Mouse (Mus musculus) forebrain, embryonic 12.5 days (tissue): ENCODE data around the gene Dram2. TPM values are rescaled to one million over a fixed set of nuclear protein-coding genes. Genes with fewer than 3 reads are reported as not detected.

Experiments
- ATAC-seq: fragments of 200-750 bp; cut with Nextera tagmentation; 2 replicates; pipeline ENCODE4 v1.8.0; 2017; ENCODE audit warnings: moderate TSS enrichment; ENCODE audit not compliant: low FRiP score
- H3K27ac ChIP-seq: fragments of 300-500 bp; sonication (generic); 2 replicates; pipeline ENCODE4 v1.5.1; 2016; ENCODE audit warnings: mild to moderate bottlenecking
- H3K27me3 ChIP-seq: fragments of 300-500 bp; sonication (generic); 2 replicates; pipeline ENCODE4 v1.6.1; 2016; ENCODE audit warnings: mild to moderate bottlenecking
- H3K36me3 ChIP-seq: fragments of 300-500 bp; sonication (generic); replicated peaks from 2 replicates; pipeline ENCODE4 v1.6.1; 2016; ENCODE audit warnings: mild to moderate bottlenecking
- H3K4me1 ChIP-seq: fragments of 300-500 bp; sonication (generic); 2 replicates; pipeline ENCODE4 v1.6.1; 2016
- H3K4me2 ChIP-seq: fragments of 300-500 bp; sonication (generic); 2 replicates; pipeline ENCODE4 v1.6.1; 2016; ENCODE audit warnings: mild to moderate bottlenecking, moderate library complexity
- H3K4me3 ChIP-seq: fragments of 300-500 bp; sonication (generic); replicated peaks from 2 replicates; pipeline ENCODE4 v1.5.1; 2016; ENCODE audit warnings: mild to moderate bottlenecking
- H3K9ac ChIP-seq: fragments of 300-500 bp; sonication (generic); 2 replicates; pipeline ENCODE4 v1.6.1; 2016; ENCODE audit warnings: mild to moderate bottlenecking
- H3K9me3 ChIP-seq: fragments of 300-500 bp; sonication (generic); 2 replicates; pipeline ENCODE4 v1.6.1; 2016
- WGBS: fragments of 180-500 bp; shearing (Covaris S2); methylation state at CpG from one replicate; pipeline ENCODE4 v1.1.7; 2016; 5-methylcytosine and 5-hydroxymethylcytosine counted together
- polyA plus RNA-seq: library from polyadenylated mRNA; unstranded; fragments of >200 nt; fragmentation: Nextera tagmentation; extraction: Ambion mirVana; gene quantifications from 2 replicates; pipeline ENCODE4 v1.2.1, GENCODE M21; 2016

Dram2 gene
- 41.3 and 43.3 TPM in 2 replicates for polyA plus RNA-seq

- Histone ChIP-seq H3K4me3 (peak within 1 kb of the TSS; percentile 81), H3K4me1 (peaks cover 12% of the 10 kb centered on the region), H3K36me3 (no peaks in the 10 kb centered on the region), H3K4me2 (peak within 1 kb of the TSS; percentile 59), H3K9ac (peak within 1 kb of the TSS; percentile 76), H3K27me3 (no peaks in the 10 kb centered on the region), H3K9me3 (no peaks in the 10 kb centered on the region), H3K27ac (peak within 1 kb of the TSS; percentile 95)
- ATAC-seq = peak; percentile 97
- 0% methylated on average over 63 of the region's 63 CpGs for WGBS
These were observed at the start of gene Dram2, which contains the start of gene Cept1 for GRCm38 (mm10) chr3:106547171-106547923. Gene Dram2 (plus strand): TSS chr3:106547798. Gene Cept1 (minus strand): TSS chr3:106547802.

DNA sequence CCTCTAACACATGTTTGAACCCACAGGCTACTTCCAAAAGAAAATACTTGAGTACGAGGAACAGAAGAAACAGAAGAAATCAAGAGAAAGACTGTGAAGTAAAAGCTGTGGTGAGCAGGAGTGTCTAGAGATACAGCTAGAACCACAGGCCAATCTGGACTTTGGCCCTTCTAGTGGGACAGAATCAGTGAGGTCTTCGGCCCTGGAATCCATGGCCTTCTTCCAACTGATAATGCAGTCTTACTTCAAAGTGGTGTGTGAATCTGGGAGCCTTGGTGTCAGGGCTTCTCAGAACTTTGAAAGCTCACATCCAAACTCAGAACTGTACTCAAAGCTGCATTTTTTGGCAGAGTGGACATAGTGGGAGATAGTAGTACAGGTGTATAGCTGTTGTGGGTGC is 47.1 kb upstream of the Dram2 start:
- H3K36me3 ChIP-seq = peaks cover 11% of the 10 kb centered on the region
- no peaks in the 10 kb centered on the region for H3K9me3 ChIP-seq
- H3K27me3 ChIP-seq = no peaks in the 10 kb centered on the region
- no peak overlapping the region for H3K4me3 ChIP-seq
- H3K9ac ChIP-seq = no peak overlapping the region
- no peak for ATAC-seq
- no peak overlapping the region for H3K27ac ChIP-seq
- no peak overlapping the region for H3K4me2 ChIP-seq
- WGBS = 91% methylated on average over 2 of the region's 2 CpGs
- H3K4me1 ChIP-seq = no peaks in the 10 kb centered on the region

- Histone ChIP-seq H3K27ac (no peak overlapping the region), H3K27me3 (no peaks in the 10 kb centered on the region), H3K4me1 (no peaks in the 10 kb centered on the region), H3K9ac (no peak overlapping the region), H3K9me3 (no peaks in the 10 kb centered on the region), H3K4me2 (no peak overlapping the region), H3K36me3 (peaks cover 11% of the 10 kb centered on the region), H3K4me3 (no peak overlapping the region)
- no peak for ATAC-seq
- 93% methylated on average over 2 of the region's 2 CpGs for WGBS
These were observed 44.7 kb upstream of the Dram2 start for GRCm38 (mm10) chr3:106502892-106503291.

DNA sequence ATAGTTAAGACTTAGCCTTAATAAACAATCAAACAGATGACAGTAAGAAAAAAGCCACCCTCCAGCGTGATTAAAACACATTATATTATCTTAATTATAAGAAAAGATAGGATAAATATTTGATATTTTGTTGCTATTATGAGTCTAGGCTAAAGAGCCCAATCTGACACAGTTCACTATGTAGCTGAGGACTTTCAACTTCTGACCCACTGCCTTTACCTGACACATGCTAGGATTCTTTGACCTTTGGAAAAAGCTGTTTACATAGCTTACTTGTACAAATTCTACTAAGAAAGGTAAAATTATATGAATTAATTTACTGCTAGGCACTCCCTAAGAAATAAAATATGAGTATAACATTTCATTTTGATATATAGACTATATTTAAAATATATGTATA is 36.9 kb upstream of the Dram2 start:
- Histone ChIP-seq H3K4me2 (no peak overlapping the region), H3K9me3 (no peaks in the 10 kb centered on the region), H3K9ac (no peak overlapping the region), H3K4me3 (no peak overlapping the region), H3K27ac (no peak overlapping the region), H3K4me1 (no peaks in the 10 kb centered on the region), H3K27me3 (no peaks in the 10 kb centered on the region), H3K36me3 (no peaks in the 10 kb centered on the region)
- no peak for ATAC-seq
- WGBS = 83% methylated on average over 1 of the region's 1 CpGs

GRCm38 (mm10) chr3:106515016-106515415 is 32.6 kb upstream of the Dram2 start:
- H3K27ac ChIP-seq = no peak overlapping the region
- no peak for ATAC-seq
- H3K36me3 ChIP-seq = no peaks in the 10 kb centered on the region
- no peaks in the 10 kb centered on the region for H3K9me3 ChIP-seq
- H3K9ac ChIP-seq = no peak overlapping the region
- WGBS = 91% methylated on average over 6 of the region's 6 CpGs
- H3K4me1 ChIP-seq = no peaks in the 10 kb centered on the region
- no peak overlapping the region for H3K4me3 ChIP-seq
- H3K4me2 ChIP-seq = no peak overlapping the region
- H3K27me3 ChIP-seq = no peaks in the 10 kb centered on the region

DNA sequence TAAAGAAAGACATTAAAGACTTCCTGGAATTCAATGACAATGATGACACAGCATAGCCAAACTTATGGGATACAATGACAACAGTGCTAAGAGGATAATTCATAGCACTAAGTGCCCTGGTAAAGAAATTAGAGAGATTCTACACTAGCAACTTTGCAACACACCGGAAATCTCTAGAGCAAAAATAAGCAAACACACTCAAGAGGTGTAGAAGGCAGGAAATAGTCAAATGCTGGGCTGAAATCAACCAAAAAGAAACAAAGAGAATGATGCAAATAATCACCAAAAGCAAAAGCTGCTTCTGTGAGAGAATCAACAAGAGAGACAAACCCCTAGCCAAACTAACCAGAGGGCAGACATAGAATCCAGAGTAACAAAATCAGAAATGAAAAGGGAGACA is 24.9 kb upstream of the Dram2 start:
- no peaks in the 10 kb centered on the region; the same call in 1 of the 2 replicates for H3K36me3 ChIP-seq
- 91% methylated on average over 1 of the region's 1 CpGs for WGBS
- H3K4me3 ChIP-seq = no peak overlapping the region
- no peaks in the 10 kb centered on the region for H3K27me3 ChIP-seq
- H3K4me2 ChIP-seq = no peak overlapping the region
- H3K4me1 ChIP-seq = no peaks in the 10 kb centered on the region
- no peak for ATAC-seq
- H3K27ac ChIP-seq = no peak overlapping the region
- no peaks in the 10 kb centered on the region for H3K9me3 ChIP-seq
- H3K9ac ChIP-seq = no peak overlapping the region

DNA sequence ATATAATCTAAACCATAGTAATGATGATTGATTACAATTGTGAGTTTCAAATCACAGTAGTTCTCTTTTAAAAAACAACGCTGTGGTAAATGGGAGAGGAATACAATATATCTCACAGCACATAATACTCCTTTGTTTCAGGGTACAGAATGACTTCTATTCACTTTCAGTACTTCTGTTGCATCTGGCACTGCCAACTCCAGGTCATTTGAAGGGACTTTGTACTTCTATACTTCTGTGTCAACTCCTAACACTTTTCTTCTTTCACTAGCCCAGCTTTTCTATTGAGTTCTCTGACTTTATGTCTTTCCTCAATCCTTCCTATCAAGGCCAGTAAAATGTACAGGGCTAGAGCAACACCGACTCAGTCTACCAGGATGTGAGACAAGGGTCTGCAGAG is 21.2 kb upstream of the Dram2 start:
- WGBS = 88% methylated on average over 2 of the region's 2 CpGs
- Histone ChIP-seq H3K4me2 (no peak overlapping the region), H3K36me3 (no peaks in the 10 kb centered on the region; the same call in 1 of the 2 replicates), H3K9ac (no peak overlapping the region), H3K27me3 (no peaks in the 10 kb centered on the region), H3K4me1 (no peaks in the 10 kb centered on the region), H3K9me3 (no peaks in the 10 kb centered on the region), H3K4me3 (no peak overlapping the region), H3K27ac (no peak overlapping the region)
- ATAC-seq = no peak

GRCm38 (mm10) chr3:106528032-106528431 is 19.6 kb upstream of the Dram2 start:
- H3K4me2 ChIP-seq = no peak overlapping the region
- no peaks in the 10 kb centered on the region for H3K9me3 ChIP-seq
- 89% methylated on average over 2 of the region's 2 CpGs for WGBS
- no peak overlapping the region for H3K27ac ChIP-seq
- no peaks in the 10 kb centered on the region; the same call in 1 of the 2 replicates for H3K36me3 ChIP-seq
- H3K4me3 ChIP-seq = no peak overlapping the region
- no peak overlapping the region for H3K9ac ChIP-seq
- no peak for ATAC-seq
- no peaks in the 10 kb centered on the region for H3K4me1 ChIP-seq
- H3K27me3 ChIP-seq = no peaks in the 10 kb centered on the region

DNA sequence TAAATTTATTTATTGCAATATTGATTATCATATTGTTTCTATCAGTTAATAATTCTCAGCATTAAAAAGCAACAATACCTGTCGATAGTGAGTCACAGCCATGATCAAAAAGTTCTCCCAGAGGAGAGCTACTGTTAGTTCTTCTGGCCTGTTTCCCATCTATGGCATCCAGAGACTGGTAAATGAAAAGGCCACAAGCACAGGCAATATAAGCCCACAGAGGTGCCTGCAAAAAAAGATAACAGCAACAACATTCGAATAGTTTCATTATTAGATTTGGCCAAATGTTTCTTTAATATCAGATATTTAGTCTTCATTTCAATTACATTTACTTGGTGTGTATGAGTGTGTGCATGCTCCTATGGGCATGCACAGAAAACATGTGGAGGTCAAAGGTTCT is 14.3 kb upstream of the Dram2 start:
- Histone ChIP-seq H3K9me3 (no peaks in the 10 kb centered on the region), H3K9ac (no peak overlapping the region), H3K36me3 (0 out of 2 replicates have a peak, but pooled peaks cover 2% of the 10 kb centered on the region), H3K27me3 (no peaks in the 10 kb centered on the region), H3K4me2 (no peak overlapping the region), H3K4me1 (no peaks in the 10 kb centered on the region), H3K27ac (no peak overlapping the region), H3K4me3 (no peak overlapping the region)
- ATAC-seq = no peak
- 89% methylated on average over 2 of the region's 2 CpGs for WGBS

DNA sequence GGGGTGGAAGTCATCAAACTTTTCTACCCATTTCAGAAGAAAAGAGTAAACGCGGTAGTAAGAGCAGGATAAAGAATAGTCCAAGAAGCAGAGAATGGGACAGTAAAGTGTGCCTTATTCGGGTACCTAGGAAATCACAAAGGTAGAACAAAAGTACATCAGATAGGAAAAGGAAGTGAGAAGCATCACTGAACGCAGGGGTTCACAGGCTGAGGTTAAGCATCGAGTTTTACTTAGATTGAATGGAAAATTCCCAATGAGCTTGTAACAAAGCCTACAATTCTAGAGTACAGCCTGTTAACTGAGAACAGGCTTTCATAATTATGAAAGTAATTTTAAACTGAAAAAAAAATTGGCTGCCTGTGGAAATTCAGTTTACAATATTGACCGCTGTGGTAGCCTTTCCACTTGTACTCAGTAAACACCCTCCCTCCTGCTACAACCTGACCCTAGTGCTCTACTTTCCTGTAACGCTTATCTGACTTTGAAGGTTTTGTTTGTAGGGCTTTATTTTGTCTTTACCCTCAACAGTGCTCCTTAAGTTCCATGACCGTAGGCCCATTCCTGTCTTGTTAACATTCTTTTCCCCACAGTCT is 2.8 kb upstream of the Dram2 start:
- H3K27ac ChIP-seq = no peak overlapping the region
- H3K4me3 ChIP-seq = no peak overlapping the region
- no peak overlapping the region for H3K9ac ChIP-seq
- peaks cover 12% of the 10 kb centered on the region for H3K4me1 ChIP-seq
- H3K36me3 ChIP-seq = no peaks in the 10 kb centered on the region
- no peak overlapping the region for H3K4me2 ChIP-seq
- WGBS = 90% methylated on average over 8 of the region's 8 CpGs
- ATAC-seq = no peak
- no peaks in the 10 kb centered on the region for H3K9me3 ChIP-seq
- no peaks in the 10 kb centered on the region for H3K27me3 ChIP-seq

DNA sequence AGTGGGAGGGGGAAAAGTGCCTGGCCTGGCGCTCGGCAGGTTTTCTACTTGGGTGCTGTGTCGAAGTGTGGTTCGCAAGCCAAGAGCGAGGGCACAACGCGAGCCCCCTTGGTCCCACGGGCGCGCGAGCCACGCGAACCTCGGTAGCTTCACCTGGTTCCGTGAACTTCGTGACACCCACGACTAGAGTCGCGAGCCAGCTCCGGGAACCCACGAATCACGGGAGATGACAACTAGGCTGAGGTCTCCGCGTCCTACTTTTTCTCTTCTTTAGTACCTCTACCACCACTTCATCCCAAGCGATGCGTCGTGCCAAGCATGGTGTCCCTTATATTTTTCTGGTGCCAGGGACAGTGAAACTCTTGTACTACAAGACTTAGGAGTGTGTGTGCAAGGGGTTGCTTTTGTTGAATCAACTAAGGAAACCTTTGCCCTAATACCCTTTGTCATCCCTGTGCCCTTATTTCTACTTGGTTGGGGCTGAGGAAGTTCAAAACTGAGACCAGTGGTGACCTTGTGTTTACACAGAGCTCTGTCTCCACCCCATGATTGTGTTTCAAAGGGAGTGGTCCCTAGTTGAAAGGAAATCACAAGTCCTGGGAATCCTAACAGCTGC is 434 bp downstream of the Dram2 start:
- peak overlapping the region; percentile 81 for H3K4me3 ChIP-seq
- under 1% methylated on average over 27 of the region's 27 CpGs for WGBS
- peaks cover 12% of the 10 kb centered on the region for H3K4me1 ChIP-seq
- peak overlapping the region; percentile 76 for H3K9ac ChIP-seq
- H3K27ac ChIP-seq = peak overlapping the region; percentile 95
- peak overlapping the region; percentile 59 for H3K4me2 ChIP-seq
- no peaks in the 10 kb centered on the region for H3K27me3 ChIP-seq
- no peaks in the 10 kb centered on the region for H3K36me3 ChIP-seq
- no peaks in the 10 kb centered on the region for H3K9me3 ChIP-seq
- ATAC-seq = peak; percentile 36; the same call in 1 of the 2 replicates

DNA sequence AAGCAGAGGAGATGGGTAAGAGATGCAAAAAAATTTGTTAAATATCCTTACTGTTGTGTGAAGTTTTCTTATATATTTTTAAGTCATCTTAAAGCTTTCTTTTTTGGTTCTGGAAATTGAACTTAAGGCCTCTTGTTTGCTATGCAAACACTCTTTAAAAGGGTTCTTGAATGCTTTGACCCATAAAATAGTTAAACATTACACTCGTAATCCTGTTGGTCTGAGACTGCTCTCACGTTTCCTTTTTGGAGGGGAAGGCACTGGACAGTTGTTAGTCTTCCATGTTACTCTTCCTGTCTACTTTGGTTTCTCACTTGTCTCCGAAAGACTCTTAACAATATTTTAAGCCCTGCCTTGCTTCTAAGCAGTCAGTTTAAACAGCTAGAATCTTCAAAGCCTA is 1.4 kb downstream of the Dram2 start:
- Histone ChIP-seq H3K36me3 (peaks cover 6% of the 10 kb centered on the region), H3K4me3 (no peak overlapping the region), H3K27ac (no peak overlapping the region), H3K4me1 (peaks cover 12% of the 10 kb centered on the region), H3K27me3 (no peaks in the 10 kb centered on the region), H3K9me3 (no peaks in the 10 kb centered on the region), H3K9ac (no peak overlapping the region), H3K4me2 (no peak overlapping the region)
- WGBS = 55% methylated on average over 3 of the region's 3 CpGs
- no peak for ATAC-seq
